Comparison of ENCODE assay signal across 9 mouse cellular contexts in the genomic region with DNA sequence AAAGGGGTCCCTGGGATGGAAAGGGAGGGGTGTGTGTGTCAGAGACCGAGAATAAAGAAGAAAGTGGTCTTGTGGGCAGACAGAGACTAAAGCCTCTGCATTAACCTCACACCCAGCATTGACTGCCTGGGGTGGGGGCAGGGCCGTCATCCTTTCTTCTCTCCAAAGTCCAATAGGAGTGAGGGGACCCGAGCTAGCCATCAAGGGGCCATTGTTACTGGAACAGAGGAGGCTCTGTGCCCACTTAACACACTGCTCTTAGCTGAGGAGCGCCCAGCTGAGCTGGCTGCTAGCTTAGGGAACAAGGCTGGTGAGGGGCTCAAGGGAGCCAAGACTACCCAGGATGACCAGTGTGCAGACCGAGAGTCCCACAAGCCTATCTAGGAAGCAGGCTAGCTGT. TPM values are rescaled to one million over a fixed set of nuclear protein-coding genes. Genes with fewer than 3 reads are reported as not detected.
DNase-seq lines count a peak whose midpoint lies in the region; ATAC-seq lines count a peak whose summit lies in the region.
"Had no signal": no experiment of that assay in that cellular context is flagged by ENCODE, and none has a peak within 500 bp of the region (broad histone marks: within the 10 kb centered on the region; RNA-seq: fewer than 3 reads in every experiment).

No protein-coding gene starts in this region.

- no peak overlapping the region for H3K9ac ChIP-seq in forebrain, embryonic 12.5 days
- no peak overlapping the region for H3K9ac ChIP-seq in limb, embryonic 12.5 days (replicated peaks)

- H3K9me3 ChIP-seq in forebrain, embryonic 12.5 days, result no peaks in the 10 kb centered on the region
- H3K9me3 ChIP-seq in limb, embryonic 12.5 days, result 0 out of 2 replicates have a peak, but pooled peaks cover 3% of the 10 kb centered on the region
- H3K9me3 ChIP-seq: heart, embryonic 10.5 days had no signal

- peak; percentile 91 for ATAC-seq in forebrain, embryonic 12.5 days (ENCODE audit: low FRiP score)
- peak; percentile 58; the same call in 1 of the 2 replicates for ATAC-seq in limb, embryonic 12.5 days (ENCODE audit: insufficient number of reproducible peaks, insufficient read depth, low FRiP score, low TSS enrichment, low read depth)

- DNase-seq in right cerebral cortex, adult 18-20 months, result peak; percentile 39
- no peak for DNase-seq in right cerebral cortex, postnatal 14 days
- DNase-seq in retina, postnatal 1 day, result peak; percentile 94
- no peak for DNase-seq in spleen, adult 12 weeks (ENCODE audit: low spot score)
- DNase-seq in thymus, postnatal 0 days (ENCODE audit: low spot score), result no peak
- DNase-seq: cerebellum, adult 11-12 months had no signal

- H3K4me3 ChIP-seq in forebrain, embryonic 12.5 days (replicated peaks), result no peak overlapping the region
- H3K4me3 ChIP-seq in limb, embryonic 12.5 days (replicated peaks), result no peak overlapping the region
- H3K4me3 ChIP-seq: heart, embryonic 10.5 days had no signal

- H3K4me1 ChIP-seq in forebrain, embryonic 12.5 days, result peaks cover 26% of the 10 kb centered on the region
- H3K4me1 ChIP-seq in limb, embryonic 12.5 days (replicated peaks), result peaks cover 20% of the 10 kb centered on the region; the same call in 1 of the 2 replicates

- WGBS in forebrain, embryonic 12.5 days, result 3% methylated on average over 5 of the region's 5 CpGs
- WGBS in limb, embryonic 12.5 days, result 34% methylated on average over 5 of the region's 5 CpGs

- no peaks in the 10 kb centered on the region for H3K27me3 ChIP-seq in forebrain, embryonic 12.5 days
- H3K27me3 ChIP-seq in limb, embryonic 12.5 days, result no peaks in the 10 kb centered on the region

- peak overlapping the region; percentile 19 for H3K4me2 ChIP-seq in forebrain, embryonic 12.5 days
- peak overlapping the region; percentile 22 for H3K4me2 ChIP-seq in limb, embryonic 12.5 days

- peak overlapping the region; percentile 89 for H3K27ac ChIP-seq in forebrain, embryonic 12.5 days
- H3K27ac ChIP-seq in limb, embryonic 12.5 days, result peak overlapping the region; percentile 90
- H3K27ac ChIP-seq: heart, embryonic 10.5 days had no signal

- no peaks in the 10 kb centered on the region for H3K36me3 ChIP-seq in forebrain, embryonic 12.5 days (replicated peaks)
- no peaks in the 10 kb centered on the region for H3K36me3 ChIP-seq in limb, embryonic 12.5 days
- H3K36me3 ChIP-seq: heart, embryonic 10.5 days had no signal

RNA-seq across cellular contexts. Expression of a gene that starts 16.3 kb away (rescaled TPM):
- 3.7 and 4.0 TPM in 2 replicates for polyA plus RNA-seq in forebrain, embryonic 12.5 days (2016; fragmentation: Nextera tagmentation; extraction: Ambion mirVana)
- 2.7 and 3.4 TPM in 2 replicates for polyA plus RNA-seq in limb, embryonic 12.5 days (2016; fragmentation: Nextera tagmentation; extraction: Ambion mirVana)
- polyA plus RNA-seq in thymus, postnatal 0 days (2015; fragmentation: Nextera tagmentation; extraction: Ambion mirVana), result 0.30 and 0.38 TPM in 2 replicates

Comparison
In these comparisons a context has a peak if more than half of its experiments do, and no peak if none do; other contexts are left out.
1. DNase-seq: peak in right cerebral cortex, adult 18-20 months (single experiment) and retina, postnatal 1 day (single experiment); none in right cerebral cortex, postnatal 14 days (single experiment), spleen, adult 12 weeks (single experiment) and thymus, postnatal 0 days (single experiment).